Mouse (Mus musculus) T-helper 2 cell (primary cell): ENCODE data around the gene Armcx1.

Source experiments
- in situ Hi-C: fragments of 300-600 bp; cut with MboI, MseI; formaldehyde crosslinking; loops from one replicate; pipeline ENCODE4 v1.15.1; 2025; ENCODE audit warnings: high pct_unique_total_duplicates

Gene Armcx1

DNA sequence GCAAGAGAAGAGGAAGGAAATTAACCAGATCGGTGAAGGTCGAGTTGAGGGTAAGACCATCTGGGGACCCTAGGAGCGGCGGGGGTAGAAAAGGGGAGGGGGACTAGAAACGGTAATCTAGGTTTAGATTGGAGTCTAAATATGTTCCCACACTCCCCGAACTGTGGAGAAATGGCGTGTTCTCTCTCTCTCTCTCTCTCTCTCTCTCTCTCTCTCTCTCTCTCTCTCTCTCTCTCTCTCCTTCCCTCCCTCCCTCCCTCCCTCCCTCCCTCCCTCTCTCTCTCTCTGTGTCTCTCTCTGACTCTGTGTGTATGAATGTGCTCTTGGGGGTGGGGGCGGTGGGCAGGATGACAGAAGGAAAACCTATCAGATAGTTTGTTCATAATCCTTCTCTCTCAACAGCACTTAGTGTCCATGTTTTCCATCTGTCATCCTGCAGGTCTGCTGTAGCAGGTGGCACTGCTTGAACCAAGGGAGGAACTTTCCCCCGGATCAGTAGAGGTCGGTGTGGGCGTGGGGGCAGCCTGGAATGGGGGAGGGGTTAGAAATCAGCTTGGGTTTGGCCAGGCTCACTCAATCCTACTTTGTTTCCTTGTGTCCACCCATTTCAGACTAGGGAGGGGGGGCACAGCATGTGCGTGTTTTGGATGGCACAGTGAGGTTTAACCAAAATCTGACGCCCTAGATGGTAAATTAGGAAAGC lies 39.7 kb downstream of the Armcx1 start:
- in situ Hi-C loops, result loop anchor here (10.0 to 25.0 kb wide), 2 partner anchors 157 to 980 kb away; partner anchors contain the start of genes Armcx5, Gprasp1 and Tmsb15a

DNA sequence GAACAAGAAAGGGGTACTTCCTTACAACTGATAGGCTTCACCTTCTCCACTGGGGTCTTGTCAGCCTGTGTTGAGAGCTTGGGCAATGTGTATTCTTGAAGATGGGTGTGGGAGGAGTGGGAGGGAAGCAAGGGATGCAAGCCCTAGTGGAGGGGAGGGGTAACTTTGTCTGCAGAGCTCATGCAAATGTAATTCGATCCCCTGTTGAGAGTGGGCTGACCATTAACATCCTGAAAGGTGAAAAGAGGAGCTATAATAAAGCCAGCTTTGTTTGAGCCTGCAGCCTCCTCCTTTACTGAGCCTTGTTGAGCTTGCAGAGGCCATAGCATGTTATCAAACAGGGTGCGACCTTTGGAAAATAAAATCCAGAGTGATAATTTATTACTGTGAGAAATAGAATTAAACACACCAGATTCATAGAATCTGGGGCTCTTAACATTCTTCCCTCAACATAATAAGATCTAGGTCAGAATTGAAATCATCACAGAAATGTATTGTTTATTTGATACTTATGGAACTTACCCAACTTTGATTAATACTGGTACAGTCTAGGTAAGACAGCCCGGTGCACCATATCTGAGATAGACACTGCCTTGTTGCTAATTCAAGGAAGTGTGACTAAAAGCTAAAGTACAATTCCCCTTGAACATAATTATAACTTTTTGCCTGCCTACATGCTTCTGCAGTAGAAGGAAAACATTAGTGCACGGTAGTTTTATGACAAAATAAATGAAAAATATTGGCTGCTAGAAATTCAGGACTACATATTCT lies 45.9 kb downstream of the Armcx1 start:
- in situ Hi-C loops, result loop anchor here (10.0 to 25.0 kb wide), 2 partner anchors 341 to 974 kb away; partner anchors contain the start of genes Armcx5, Gprasp1 and Tmsb15a
